Mouse (Mus musculus) liver, embryonic 14.5 days (tissue): Measurements from ENCODE around the gene Rpl10a.

ENCODE experiments used
- CTCF ChIP-seq: IDR thresholded peaks from 2 replicates; pipeline ENCODE4 v1.5.1; 2016; ENCODE audit warnings: antibody characterized with exemption, low read depth, control low read depth
- EP300 ChIP-seq: IDR thresholded peaks from 2 replicates; pipeline ENCODE4 v1.6.1; 2016; ENCODE audit warnings: antibody characterized with exemption, low read depth

DNA sequence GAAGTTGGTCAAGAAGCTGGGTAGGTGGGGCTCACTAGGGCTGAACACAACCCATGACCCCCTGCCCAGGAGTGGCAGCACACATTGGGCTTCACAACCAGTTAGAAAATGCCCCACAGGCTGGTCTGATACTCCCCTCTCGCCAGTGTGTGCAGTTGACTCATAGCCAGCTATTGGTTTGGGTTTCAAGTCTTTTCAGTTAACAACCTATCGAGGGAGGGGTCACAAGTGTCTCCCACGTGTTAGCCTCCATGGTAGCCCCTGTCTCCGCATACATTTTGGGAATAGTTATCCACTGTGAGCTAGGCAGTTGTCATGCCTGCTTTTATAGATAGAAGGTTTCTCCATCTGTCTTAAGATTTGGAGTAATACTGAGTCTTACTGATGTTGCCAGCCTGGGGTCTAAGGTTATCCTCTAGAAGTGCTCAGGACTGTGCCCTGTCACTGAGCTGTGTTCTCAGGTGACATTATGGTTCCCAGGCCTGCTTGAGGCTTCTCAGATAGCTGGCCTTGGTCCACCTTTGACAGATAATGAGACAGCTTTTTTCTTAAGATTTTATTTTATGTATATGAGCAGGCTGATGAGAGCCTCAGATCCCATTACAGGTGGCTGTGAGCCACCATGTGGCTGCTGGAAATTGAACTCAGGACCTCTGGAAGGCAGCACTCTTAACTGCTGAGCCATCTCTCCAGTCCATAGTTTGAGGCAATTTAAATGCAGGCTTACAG lies 1.4 kb downstream of the Rpl10a start:
- TF ChIP-seq EP300 (no peak), CTCF (no peak)
